ENCODE assay signal across 9 mouse cellular contexts in the genomic region with DNA sequence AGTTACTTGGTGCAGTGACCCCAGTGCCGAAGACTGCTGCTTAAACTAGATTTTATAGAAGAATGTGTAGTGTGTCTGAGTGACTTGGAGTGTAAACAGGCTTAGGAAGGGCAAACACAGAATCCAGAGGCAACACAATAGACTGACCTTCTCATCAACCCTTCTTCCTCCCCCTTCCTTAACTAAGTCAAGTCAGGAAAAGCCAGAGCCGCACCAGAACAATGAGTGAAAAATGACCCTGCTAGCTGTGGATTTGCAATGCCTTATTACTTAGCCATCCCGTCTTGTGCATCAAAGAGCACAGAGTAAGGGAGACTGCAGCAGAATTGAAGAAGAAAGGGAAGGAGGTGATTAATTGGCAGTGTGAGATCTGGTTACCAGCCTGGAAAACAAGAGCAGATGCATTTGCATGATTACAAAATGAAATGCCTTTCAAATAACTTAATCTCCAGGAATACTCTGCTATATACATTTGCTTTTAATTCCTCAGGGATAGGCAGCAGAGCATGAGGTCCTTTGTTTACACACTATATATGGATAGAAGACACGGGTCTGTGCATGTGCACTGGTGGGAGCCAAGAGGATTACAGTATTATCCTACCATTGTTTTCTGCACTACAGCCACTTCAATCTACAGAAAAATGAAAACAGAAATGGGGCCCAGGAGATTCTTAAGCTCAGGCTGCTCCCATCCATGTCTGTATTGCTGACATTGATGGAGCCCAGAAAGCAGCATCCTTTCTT.
A peak's percentile ranks its signal among the peaks of the same experiment; 100 is the strongest.
DNase-seq lines count a peak whose midpoint lies in the region; ATAC-seq lines count a peak whose summit lies in the region.
"Had no signal": no experiment of that assay in that cellular context is flagged by ENCODE, and none has a peak within 500 bp of the region (broad histone marks: within the 10 kb centered on the region; RNA-seq: fewer than 3 reads in every experiment).

No protein-coding gene starts in this region.

- no peaks in the 10 kb centered on the region for H3K36me3 ChIP-seq in embryonic facial prominence, embryonic 14.5 days (ENCODE audit: control insufficient read depth, insufficient read depth, low read length)
- H3K36me3 ChIP-seq in hindbrain, embryonic 13.5 days, result no peaks in the 10 kb centered on the region
- no peaks in the 10 kb centered on the region for H3K36me3 ChIP-seq in midbrain, embryonic 10.5 days
- no peaks in the 10 kb centered on the region for H3K36me3 ChIP-seq in liver, embryonic 11.5 days (ENCODE audit: control insufficient read depth, insufficient read depth, low read length)

- intact Hi-C loops in gastrocnemius, postnatal 36 days (cut with DNase I), result no loop called here
- intact Hi-C loops in left cerebral cortex, postnatal 4 days (cut with DNase I), result no loop called here

- no peak overlapping the region; the same call in 1 of the 2 replicates for H3K27ac ChIP-seq in embryonic facial prominence, embryonic 14.5 days (replicated peaks; ENCODE audit: low read depth, low read length)
- peak overlapping the region; percentile 83 for H3K27ac ChIP-seq in hindbrain, embryonic 13.5 days
- H3K27ac ChIP-seq in midbrain, embryonic 10.5 days (replicated peaks), result peak overlapping the region; percentile 74
- H3K27ac ChIP-seq in liver, embryonic 11.5 days (ENCODE audit: low read depth, low read length), result no peak overlapping the region

- H3K4me2 ChIP-seq in embryonic facial prominence, embryonic 14.5 days (ENCODE audit: low read depth, low read length), result no peak overlapping the region
- H3K4me2 ChIP-seq in hindbrain, embryonic 13.5 days, result no peak overlapping the region
- H3K4me2 ChIP-seq in liver, embryonic 11.5 days, result no peak overlapping the region

- no peaks in the 10 kb centered on the region for H3K27me3 ChIP-seq in embryonic facial prominence, embryonic 14.5 days (replicated peaks; ENCODE audit: control insufficient read depth, insufficient read depth, low read length)
- no peaks in the 10 kb centered on the region for H3K27me3 ChIP-seq in hindbrain, embryonic 13.5 days
- no peaks in the 10 kb centered on the region for H3K27me3 ChIP-seq in midbrain, embryonic 10.5 days (ENCODE audit: low read depth, poor library complexity, severe bottlenecking)
- H3K27me3 ChIP-seq in liver, embryonic 11.5 days (replicated peaks; ENCODE audit: control insufficient read depth, insufficient read depth, low read length), result no peaks in the 10 kb centered on the region

- H3K4me1 ChIP-seq in embryonic facial prominence, embryonic 14.5 days (ENCODE audit: control insufficient read depth, insufficient read depth, low read length), result peaks cover 7% of the 10 kb centered on the region; the same call in 1 of the 2 replicates
- H3K4me1 ChIP-seq in hindbrain, embryonic 13.5 days (replicated peaks), result peaks cover 12% of the 10 kb centered on the region
- peaks cover 37% of the 10 kb centered on the region for H3K4me1 ChIP-seq in midbrain, embryonic 10.5 days
- H3K4me1 ChIP-seq in liver, embryonic 11.5 days (replicated peaks; ENCODE audit: control insufficient read depth, insufficient read depth, low read length), result no peaks in the 10 kb centered on the region

- no peak overlapping the region for H3K4me3 ChIP-seq in embryonic facial prominence, embryonic 14.5 days (ENCODE audit: low read depth, low read length)
- no peak overlapping the region for H3K4me3 ChIP-seq in hindbrain, embryonic 13.5 days
- H3K4me3 ChIP-seq in midbrain, embryonic 10.5 days, result no peak overlapping the region
- H3K4me3 ChIP-seq in liver, embryonic 11.5 days (ENCODE audit: low read depth, low read length), result no peak overlapping the region

- WGBS in embryonic facial prominence, embryonic 14.5 days, result 11% methylated on average over 4 of the region's 4 CpGs
- 7% methylated on average over 4 of the region's 4 CpGs for WGBS in hindbrain, embryonic 13.5 days
- 5% methylated on average over 4 of the region's 4 CpGs for WGBS in midbrain, embryonic 10.5 days
- WGBS in liver, embryonic 11.5 days, result 28% methylated on average over 4 of the region's 4 CpGs

- DNase-seq in R1 (ENCODE audit: low read depth, low spot score), result peak; percentile 5
- DNase-seq in embryonic facial prominence, embryonic 14.5 days (ENCODE audit: low spot score), result peak; percentile 87
- DNase-seq in midbrain, embryonic 10.5 days (ENCODE audit: low spot score), result peak; percentile 67
- DNase-seq in gastrocnemius, postnatal 36 days, result no peak
- no peak for DNase-seq in left cerebral cortex, postnatal 4 days
- DNase-seq in liver, embryonic 11.5 days (ENCODE audit: low spot score), result no peak
- DNase-seq: cerebellum, adult 18-20 months had no signal

- H3K9ac ChIP-seq in embryonic facial prominence, embryonic 14.5 days (ENCODE audit: low read depth, low read length), result no peak overlapping the region
- no peak overlapping the region for H3K9ac ChIP-seq in hindbrain, embryonic 13.5 days
- no peak overlapping the region for H3K9ac ChIP-seq in liver, embryonic 11.5 days (ENCODE audit: low read depth, low read length)

- no peaks in the 10 kb centered on the region for H3K9me3 ChIP-seq in embryonic facial prominence, embryonic 14.5 days (ENCODE audit: control insufficient read depth, low read length)
- no peaks in the 10 kb centered on the region for H3K9me3 ChIP-seq in hindbrain, embryonic 13.5 days
- H3K9me3 ChIP-seq in midbrain, embryonic 10.5 days (replicated peaks), result 0 out of 2 replicates have a peak, but pooled peaks cover 1% of the 10 kb centered on the region
- no peaks in the 10 kb centered on the region for H3K9me3 ChIP-seq in liver, embryonic 11.5 days (ENCODE audit: control insufficient read depth, low read length)

- ATAC-seq in embryonic facial prominence, embryonic 14.5 days (ENCODE audit: low read depth), result peak; percentile 95
- peak; percentile 90 for ATAC-seq in hindbrain, embryonic 13.5 days (ENCODE audit: low FRiP score)
- ATAC-seq in activated CD4-positive, CD25-positive, alpha-beta regulatory T cell, adult 4 months, result no peak
- ATAC-seq in liver, embryonic 11.5 days (replicated peaks; ENCODE audit: low FRiP score), result no peak

Comparison
In these comparisons a context has a peak if more than half of its experiments do, and no peak if none do; other contexts are left out.
1. DNase-seq: peak in R1 (single experiment), embryonic facial prominence, embryonic 14.5 days (single experiment) and midbrain, embryonic 10.5 days (single experiment); none in gastrocnemius, postnatal 36 days (0 of 2), left cerebral cortex, postnatal 4 days (single experiment) and liver, embryonic 11.5 days (single experiment).
2. ATAC-seq: peak in embryonic facial prominence, embryonic 14.5 days (single experiment) and hindbrain, embryonic 13.5 days (single experiment); none in activated CD4-positive, CD25-positive, alpha-beta regulatory T cell, adult 4 months (single experiment) and liver, embryonic 11.5 days (single experiment).
3. H3K27ac ChIP-seq: peak in hindbrain, embryonic 13.5 days (single experiment) and midbrain, embryonic 10.5 days (single experiment); none in embryonic facial prominence, embryonic 14.5 days (single experiment) and liver, embryonic 11.5 days (single experiment).